Mouse (Mus musculus) gastrocnemius, postnatal 4 days (tissue): ENCODE data around the gene Rfc1. TPM values are rescaled to one million over a fixed set of nuclear protein-coding genes. Genes with fewer than 3 reads are reported as not detected.
"Not testable (repeated sequence)": the region's sequence is repeated elsewhere in the genome, so short reads cannot be mapped to it uniquely, and the experiment has no call there.

Experiments
- DNase-seq, 2 experiments: peaks; one replicate each; pipeline ENCODE4 v3.0.0; 2021 to 2022; ENCODE audit warnings: low spot score in 2 of 2, mixed read lengths in 2 of 2
- total RNA-seq, 2 experiments: library from RNA; stranded (reverse); gene quantifications; 2 replicates each; pipeline ENCODE4 v1.2.3; 2021

Gene Rfc1
- total RNA-seq, 2 experiments from 2014 or later: 41.2 to 43.6 TPM

- DNase-seq: no peak
Measured at GRCm38 (mm10) chr5:65305516-65305915, 30.0 kb downstream of the Rfc1 start.

GRCm38 (mm10) chr5:65300121-65300520 lies 35.3 kb downstream of the Rfc1 start:
- DNase-seq: no peak

DNA sequence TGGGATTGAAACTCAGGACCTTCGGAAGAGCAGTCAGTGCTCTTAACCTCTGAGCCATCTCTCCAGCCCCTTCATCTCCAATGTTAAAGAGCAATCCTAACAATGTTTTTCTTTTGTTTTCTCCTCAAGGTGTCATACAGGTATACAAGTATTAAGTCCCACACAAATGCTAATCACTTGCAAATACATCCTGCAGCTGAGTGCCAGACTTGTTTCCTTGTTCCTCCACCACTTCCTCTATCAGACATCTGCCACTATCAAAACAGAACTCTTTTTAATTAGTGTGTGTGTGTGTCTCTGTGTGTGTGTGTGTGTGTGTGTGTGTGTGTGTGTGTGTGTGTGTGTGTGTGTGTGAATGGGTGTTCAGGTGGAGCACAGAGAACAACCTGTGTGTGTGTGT lies 35.8 kb downstream of the Rfc1 start:
- DNase-seq: not testable (repeated sequence)

DNA sequence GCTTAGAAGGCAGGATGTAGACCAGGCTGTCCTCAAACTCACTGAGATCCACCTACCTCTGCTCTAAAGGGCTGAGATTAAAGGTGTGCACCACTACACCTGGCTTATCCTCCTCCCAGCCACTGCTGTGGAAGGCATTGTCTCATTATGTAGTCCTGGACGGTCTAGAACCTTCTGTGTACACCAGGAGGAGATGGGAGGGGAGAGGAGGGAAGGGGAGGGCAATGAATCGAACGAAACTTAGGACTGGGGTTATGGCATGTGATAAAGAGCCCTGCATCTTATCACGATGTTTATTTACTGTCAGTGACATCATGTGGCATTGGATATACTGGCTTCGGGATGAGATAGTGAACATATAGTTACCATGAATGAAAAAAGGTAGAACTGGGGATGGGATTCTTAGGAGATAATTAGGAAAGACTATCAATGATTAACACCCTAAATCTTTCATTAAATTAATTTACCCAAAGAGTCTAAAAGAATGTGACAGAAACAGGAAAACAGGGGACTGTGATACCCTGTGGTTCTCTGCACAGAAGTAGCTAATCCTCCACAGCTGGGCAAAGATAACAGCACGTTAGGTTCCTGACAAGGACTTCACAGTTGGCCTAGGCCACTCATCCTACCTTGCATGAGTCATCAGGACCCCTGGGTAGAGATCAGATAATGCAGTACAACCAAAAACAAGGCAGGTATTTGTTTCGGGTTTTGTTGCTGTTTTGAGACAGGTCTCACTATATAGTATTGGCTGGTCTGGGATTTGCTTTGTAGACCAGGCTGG lies 37.1 kb downstream of the Rfc1 start:
- no peak for DNase-seq

DNA sequence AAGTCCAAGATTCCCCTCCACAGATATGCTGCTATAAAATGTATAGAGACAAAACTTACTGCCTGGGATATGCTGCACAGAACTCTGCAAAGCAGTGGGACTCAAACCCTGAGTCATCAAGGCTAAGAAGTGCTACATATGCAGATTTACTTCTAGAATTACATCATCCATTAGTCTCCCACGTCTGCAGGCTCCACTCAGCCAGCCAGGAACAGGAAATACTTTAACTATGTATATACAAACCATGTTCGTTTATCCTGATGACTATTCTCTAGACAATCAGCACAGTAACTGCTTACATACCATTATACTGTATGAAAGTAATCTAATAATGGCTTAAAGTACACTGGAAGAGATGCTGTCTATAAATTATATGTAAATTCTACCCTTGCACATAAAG lies 41.2 kb downstream of the Rfc1 start:
- DNase-seq: no peak

DNA sequence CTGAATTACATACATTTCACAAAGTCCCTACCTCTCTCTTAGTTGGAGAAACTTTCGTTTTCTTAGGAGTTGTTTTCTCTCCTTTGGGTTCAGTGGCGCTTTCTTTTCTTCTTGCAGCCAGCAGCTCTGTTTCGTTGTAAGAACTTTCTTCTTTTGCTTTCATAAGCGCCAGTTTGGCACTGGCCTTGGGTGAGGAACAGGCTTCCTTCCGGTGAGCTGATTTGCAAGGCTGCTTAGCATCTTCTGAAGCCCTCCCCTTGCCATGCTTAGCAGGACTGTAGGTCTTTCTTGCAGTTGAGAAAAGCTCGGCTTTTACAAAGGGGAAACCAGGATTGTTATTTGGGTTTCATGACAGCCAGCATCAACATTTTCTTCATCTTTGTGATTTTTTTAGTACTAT lies 41.8 kb downstream of the Rfc1 start:
- no peak for DNase-seq

DNA sequence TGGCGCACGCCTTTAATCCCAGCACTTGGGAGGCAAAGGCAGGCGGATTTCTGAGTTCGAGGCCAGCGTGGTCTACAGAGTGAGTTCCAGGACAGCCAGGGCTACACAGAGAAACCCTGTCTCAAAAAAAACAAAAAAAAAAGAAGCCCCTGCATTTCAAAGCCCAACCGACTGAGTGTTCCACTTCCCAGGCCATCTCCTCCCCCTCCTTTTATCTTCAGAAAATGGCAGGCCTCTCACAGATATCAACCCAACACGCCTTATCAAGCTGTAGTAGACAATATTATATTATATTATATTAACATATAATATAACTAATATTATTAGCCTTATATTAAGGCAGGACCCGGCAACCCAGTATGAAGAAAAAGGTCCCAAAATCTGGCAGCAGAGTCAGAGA lies 46.5 kb downstream of the Rfc1 start:
- not testable (repeated sequence) for DNase-seq

DNA sequence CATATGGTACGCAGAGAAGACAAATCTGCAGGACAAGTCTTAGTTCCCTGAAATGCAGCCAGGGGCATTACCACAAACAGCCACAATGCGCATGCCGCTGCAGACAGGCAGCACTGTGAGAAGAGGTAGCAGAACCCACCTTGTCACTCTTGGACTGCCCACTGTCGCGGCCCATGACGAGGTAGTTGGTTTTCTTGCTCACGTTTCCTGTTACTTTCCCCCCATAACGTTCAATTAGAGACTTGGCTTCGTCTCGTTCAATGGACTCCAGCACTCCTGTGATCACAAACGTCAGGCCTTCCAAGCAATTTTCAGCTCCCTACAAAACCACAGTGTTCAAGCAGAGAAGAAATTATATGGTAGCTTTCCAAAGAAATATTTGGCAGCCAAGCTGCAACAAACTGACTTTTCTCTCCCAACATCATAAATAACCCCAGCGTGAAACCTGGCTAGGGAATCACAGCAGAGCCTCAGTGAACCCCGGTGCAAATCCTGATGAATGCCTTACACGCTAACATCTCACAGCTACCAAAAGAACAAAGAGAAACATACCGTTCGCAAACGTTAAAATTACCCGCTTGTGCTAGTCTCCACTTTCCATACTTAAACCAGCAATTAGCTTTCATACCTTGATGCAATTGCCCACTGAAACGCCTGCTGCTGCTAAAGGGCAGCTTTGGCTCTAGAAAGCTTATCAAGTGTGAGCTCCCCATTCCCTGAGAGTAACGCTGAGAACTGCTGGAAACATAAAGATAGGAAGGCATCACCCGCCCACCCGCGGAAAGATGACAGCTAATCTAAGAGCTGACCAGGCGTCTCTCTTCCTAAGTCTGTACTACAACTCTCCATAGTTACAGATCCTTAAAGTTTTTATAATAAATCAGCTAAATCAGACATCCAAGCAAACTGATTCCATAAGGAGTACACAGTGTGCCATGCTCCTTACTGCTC lies 47.4 kb downstream of the Rfc1 start:
- no peak for DNase-seq

GRCm38 (mm10) chr5:65284171-65284570 lies 51.3 kb downstream of the Rfc1 start:
- no peak for DNase-seq

DNA sequence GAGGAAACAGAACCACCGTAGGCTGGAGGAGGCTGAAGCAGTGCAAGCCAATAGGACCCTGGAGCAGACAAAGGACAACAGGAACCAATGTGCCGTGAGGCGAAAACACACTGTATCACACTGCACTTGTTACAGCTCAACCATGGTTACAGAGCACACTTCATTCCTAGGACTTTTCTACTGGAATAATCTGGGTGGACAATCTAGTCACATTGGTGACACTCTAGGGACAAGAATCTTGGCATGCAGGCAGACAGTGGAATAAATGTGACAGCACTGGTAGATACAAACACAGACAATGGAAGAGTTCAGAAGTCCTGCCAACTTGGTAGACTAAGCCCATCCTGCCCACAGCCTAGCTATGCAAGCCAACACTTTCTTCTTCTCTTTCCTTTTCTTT lies 54.3 kb downstream of the Rfc1 start:
- no peak for DNase-seq

DNA sequence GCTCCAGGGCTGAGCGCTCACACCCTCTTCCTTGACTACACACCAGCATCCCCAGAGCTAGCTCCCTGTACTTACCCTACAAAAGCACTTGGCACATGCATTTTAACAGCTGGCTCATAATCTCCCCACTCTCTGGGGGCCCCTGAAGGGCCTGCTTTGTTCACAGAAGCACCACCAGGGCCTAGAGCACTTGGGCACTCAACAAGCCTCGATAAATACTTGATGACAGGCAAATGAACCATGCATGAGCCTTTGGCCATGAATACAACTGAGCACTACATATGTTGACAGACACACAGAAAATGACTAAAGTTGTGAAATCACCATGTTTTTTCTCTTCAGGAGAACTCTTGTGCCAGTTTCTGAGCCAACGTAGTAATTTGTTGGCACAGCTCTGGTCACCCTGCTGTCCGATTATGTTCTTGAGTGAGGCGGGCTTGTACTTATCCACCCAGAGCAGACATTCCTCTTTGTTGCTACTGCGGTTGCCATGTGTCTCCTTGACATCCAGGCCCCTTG lies 56.3 kb downstream of the Rfc1 start:
- no peak for DNase-seq

GRCm38 (mm10) chr5:65273966-65274365 lies 61.5 kb downstream of the Rfc1 start:
- DNase-seq: no peak

DNA sequence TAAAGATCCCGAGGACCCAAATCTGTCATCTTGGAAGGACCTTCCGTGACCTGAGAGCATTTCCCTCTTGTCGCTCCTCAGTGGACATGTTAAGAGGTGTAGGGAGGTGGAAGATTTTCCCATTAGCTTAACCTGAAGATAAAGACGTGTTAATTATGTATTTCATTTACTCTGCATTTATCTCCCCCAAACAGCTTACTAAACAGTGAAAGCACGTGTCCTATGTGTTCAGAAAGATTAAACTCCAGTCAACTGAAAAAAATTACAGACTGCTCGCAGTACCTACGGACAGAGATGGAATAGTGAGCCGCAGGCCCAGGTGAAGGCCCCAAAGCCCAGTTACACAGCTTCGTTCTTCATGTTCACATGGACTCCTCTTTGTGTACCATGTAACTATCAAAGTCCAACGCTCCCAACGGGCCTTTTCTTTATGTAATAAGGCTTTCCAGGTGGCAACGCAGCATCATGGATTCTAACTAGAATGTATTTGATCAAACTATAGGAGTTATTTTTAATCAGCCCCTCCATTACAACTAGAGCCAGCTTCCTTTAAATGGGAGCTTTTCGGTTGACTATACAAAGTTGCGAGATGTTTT lies 77.5 kb downstream of the Rfc1 start:
- DNase-seq: no peak

DNA sequence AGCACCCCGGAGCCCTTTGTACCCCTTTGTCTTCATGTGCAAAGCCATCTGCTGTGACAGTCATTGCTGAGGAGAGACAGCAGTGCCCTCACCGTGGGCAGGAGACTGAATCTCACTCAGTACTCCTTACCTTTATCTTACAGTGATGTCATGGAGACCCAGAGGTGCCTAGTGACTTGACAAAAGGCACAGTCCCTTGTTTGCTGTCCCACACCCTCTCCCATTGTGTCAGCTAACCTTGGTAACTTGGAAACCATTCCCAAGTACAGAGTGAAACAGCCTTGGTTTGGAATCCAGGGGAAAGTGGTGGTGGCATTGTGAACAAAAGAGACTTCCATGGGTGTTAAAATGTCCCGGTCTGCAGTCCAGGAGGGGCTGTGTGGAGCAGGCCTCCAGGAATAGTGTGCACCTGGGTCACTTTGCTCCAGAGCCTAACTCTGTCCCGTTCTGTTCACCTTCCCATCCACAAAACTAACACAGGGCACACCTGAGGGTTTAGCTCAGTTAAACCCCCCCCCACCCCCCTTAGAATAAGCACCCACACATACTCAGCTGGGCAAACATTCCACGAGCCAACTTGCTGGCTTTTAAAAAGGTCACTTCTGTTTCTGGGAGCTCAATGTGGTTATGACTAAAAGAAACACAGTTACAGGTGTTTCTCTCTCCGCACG lies 85.2 kb downstream of the Rfc1 start:
- DNase-seq: no peak

GRCm38 (mm10) chr5:65247296-65247695 lies 88.2 kb downstream of the Rfc1 start:
- no peak for DNase-seq

- no peak for DNase-seq
Measured at GRCm38 (mm10) chr5:65242740-65243139, 92.7 kb downstream of the Rfc1 start.

GRCm38 (mm10) chr5:65231289-65232003 lies 104.0 kb downstream of the Rfc1 start:
- no peak for DNase-seq

GRCm38 (mm10) chr5:65224056-65224455 lies 111.4 kb downstream of the Rfc1 start:
- DNase-seq: no peak

DNA sequence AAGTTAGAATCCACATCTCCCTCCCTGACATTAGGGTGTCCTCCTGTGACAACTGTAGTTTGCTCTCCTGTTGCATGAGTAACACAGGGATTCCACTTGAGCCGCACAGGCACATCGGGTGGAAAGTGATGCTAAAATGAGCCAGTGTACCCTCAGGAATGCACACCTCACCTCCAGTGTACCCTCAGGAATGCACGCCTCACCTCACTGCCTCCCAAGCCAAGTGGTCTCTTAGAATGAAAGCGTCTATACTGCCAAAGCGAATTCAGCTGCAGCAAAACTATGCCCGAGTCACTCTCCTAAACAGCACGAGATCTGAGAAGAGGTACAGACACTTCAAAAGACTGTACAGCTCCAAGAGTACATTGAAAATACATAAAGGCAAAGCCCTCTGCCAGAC lies 114.4 kb downstream of the Rfc1 start:
- DNase-seq: no peak
